Comparison of ENCODE assay signal across 10 mouse cellular contexts in genomic region chr9:41328056-41328455, GRCm38 (mm10).
DNase-seq lines count a peak whose midpoint lies in the region; ATAC-seq and TF ChIP-seq lines count a peak whose summit lies in the region.
"Had no signal": no experiment of that assay in that cellular context is flagged by ENCODE, and none has a peak within 500 bp of the region (broad histone marks: within the 10 kb centered on the region; RNA-seq: fewer than 3 reads in every experiment).

No protein-coding gene starts in this region.

- no peak overlapping the region for H3K27ac ChIP-seq in lung, embryonic 14.5 days (ENCODE audit: low read depth)
- peak overlapping the region; percentile 99 for H3K27ac ChIP-seq in embryonic fibroblast, embryonic 13.5 days (ENCODE audit: insufficient read depth, low read length)
- 0 out of 2 replicates have a peak overlapping the region, but pooled peaks have one; percentile 16 for H3K27ac ChIP-seq in hindbrain, postnatal 0 days
- H3K27ac ChIP-seq in neural tube, embryonic 15.5 days (replicated peaks): peak overlapping the region; percentile 68
- H3K27ac ChIP-seq: liver, embryonic 14.5 days had no signal

- H3K9ac ChIP-seq in lung, embryonic 14.5 days: no peak overlapping the region
- H3K9ac ChIP-seq in hindbrain, postnatal 0 days (replicated peaks; ENCODE audit: low read length): no peak overlapping the region; the same call in 1 of the 2 replicates
- 0 out of 2 replicates have a peak overlapping the region, but pooled peaks have one; percentile 5 for H3K9ac ChIP-seq in neural tube, embryonic 15.5 days (replicated peaks)
- H3K9ac ChIP-seq: liver, embryonic 14.5 days had no signal

- no peak for TF ChIP-seq CTCF in lung, embryonic 14.5 days (IDR thresholded peaks at IDR 0.05; ENCODE audit: low read depth)
- no peak for TF ChIP-seq CTCF in embryonic fibroblast, embryonic 13.5 days (IDR thresholded peaks at IDR 0.05; ENCODE audit: borderline replicate concordance, insufficient read depth, low read length)
- TF ChIP-seq CTCF in hindbrain, postnatal 0 days (IDR thresholded peaks at IDR 0.05; ENCODE audit: low read depth): no peak

- no peaks in the 10 kb centered on the region for H3K36me3 ChIP-seq in lung, embryonic 14.5 days (ENCODE audit: insufficient read depth)
- no peaks in the 10 kb centered on the region for H3K36me3 ChIP-seq in hindbrain, postnatal 0 days (ENCODE audit: insufficient read depth, low read length)
- no peaks in the 10 kb centered on the region for H3K36me3 ChIP-seq in neural tube, embryonic 15.5 days

- H3K4me3 ChIP-seq in lung, embryonic 14.5 days (ENCODE audit: low read depth, low read length): no peak overlapping the region
- H3K4me3 ChIP-seq in embryonic fibroblast, embryonic 13.5 days (ENCODE audit: insufficient read depth, low read length): peak overlapping the region; percentile 39
- peak overlapping the region; percentile 18; the same call in 1 of the 2 replicates for H3K4me3 ChIP-seq in hindbrain, postnatal 0 days (ENCODE audit: low read length)
- H3K4me3 ChIP-seq in neural tube, embryonic 15.5 days (replicated peaks): peak overlapping the region; percentile 5

- no peaks in the 10 kb centered on the region for H3K27me3 ChIP-seq in lung, embryonic 14.5 days (ENCODE audit: insufficient read depth, low read length)
- H3K27me3 ChIP-seq in hindbrain, postnatal 0 days (ENCODE audit: insufficient read depth, low read length): no peaks in the 10 kb centered on the region
- H3K27me3 ChIP-seq in neural tube, embryonic 15.5 days (replicated peaks): no peaks in the 10 kb centered on the region

- H3K4me2 ChIP-seq in lung, embryonic 14.5 days: peak overlapping the region; percentile 44; the same call in 1 of the 2 replicates
- H3K4me2 ChIP-seq in hindbrain, postnatal 0 days (ENCODE audit: low read depth, low read length): peak overlapping the region; percentile 52
- H3K4me2 ChIP-seq in neural tube, embryonic 15.5 days: peak overlapping the region; percentile 41

- peak; percentile 20 for DNase-seq in lung, embryonic 14.5 days
- no peak for DNase-seq in lung, postnatal 4 days
- DNase-seq in hindbrain, postnatal 0 days (ENCODE audit: low spot score): no peak
- no peak for DNase-seq in right cerebral cortex, postnatal 4 days
- DNase-seq in gastrocnemius, adult 18-20 months (ENCODE audit: low spot score): no peak
- DNase-seq: gastrocnemius, postnatal 36 days had no signal

- no peak for TF ChIP-seq POLR2A in embryonic fibroblast, embryonic 13.5 days (IDR thresholded peaks at IDR 0.05; ENCODE audit: low read depth, low read length)

- no peak for ATAC-seq in lung, embryonic 14.5 days (ENCODE audit: insufficient read depth)
- no peak for ATAC-seq in hindbrain, postnatal 0 days
- ATAC-seq in neural tube, embryonic 15.5 days (ENCODE audit: low FRiP score): no peak
- ATAC-seq in inflammation-experienced regulatory T-cells, adult 6 months: no peak

- no peaks in the 10 kb centered on the region for H3K4me1 ChIP-seq in lung, embryonic 14.5 days (ENCODE audit: insufficient read depth)
- 0 out of 2 replicates have a peak, but pooled peaks cover 7% of the 10 kb centered on the region for H3K4me1 ChIP-seq in embryonic fibroblast, embryonic 13.5 days (ENCODE audit: control insufficient read depth, insufficient read depth, low read length)
- peaks cover 4% of the 10 kb centered on the region; the same call in 1 of the 2 replicates for H3K4me1 ChIP-seq in hindbrain, postnatal 0 days (ENCODE audit: insufficient read depth, low read length)
- H3K4me1 ChIP-seq in neural tube, embryonic 15.5 days: peaks cover 31% of the 10 kb centered on the region

- no peaks in the 10 kb centered on the region for H3K9me3 ChIP-seq in lung, embryonic 14.5 days (ENCODE audit: low read depth, low read length)
- no peaks in the 10 kb centered on the region for H3K9me3 ChIP-seq in hindbrain, postnatal 0 days (ENCODE audit: low read length)
- H3K9me3 ChIP-seq in neural tube, embryonic 15.5 days (replicated peaks): no peaks in the 10 kb centered on the region

- WGBS in lung, embryonic 14.5 days: 5% methylated on average over 1 of the region's 1 CpGs
- 8% methylated on average over 1 of the region's 1 CpGs for WGBS in hindbrain, postnatal 0 days
- 7% methylated on average over 1 of the region's 1 CpGs for WGBS in neural tube, embryonic 15.5 days
